Mouse (Mus musculus) megakaryocyte, adult 5-6 weeks (primary cell): ENCODE results near the gene Gtf2h5. TPM values are rescaled to one million over a fixed set of nuclear protein-coding genes. Genes with fewer than 3 reads are reported as not detected.

Experiments
- ATAC-seq: 2 replicates; pipeline ENCODE4 v1.8.0; 2016; ENCODE audit warnings: mild to moderate bottlenecking, inconsistent platforms; ENCODE audit not compliant: poor library complexity, severe bottlenecking
- total RNA-seq, 2 experiments: library from RNA; stranded (forward) in 1 of 2; stranded (reverse) in 1 of 2; fragments of 153-499, 151-499 nt in 1 of 2; fragments of 221-1000, 200-1000 nt in 1 of 2; gene quantifications; 2 replicates each; pipeline versions ENCODE4 v1.2.3 to v1.2.4; 2015 to 2017

Gtf2h5 gene
- total RNA-seq, 2 experiments from 2014 or later: 62.5 to 75.0 TPM

GRCm38 (mm10) chr17:6108175-6108574 is 28.6 kb downstream of the Gtf2h5 start:
- ATAC-seq: no peak

- ATAC-seq: no peak
Observed at GRCm38 (mm10) chr17:6110956-6111355, 31.4 kb downstream of the Gtf2h5 start.

- no peak for ATAC-seq
Observed at GRCm38 (mm10) chr17:6113653-6114052, 34.1 kb downstream of the Gtf2h5 start.

- no peak for ATAC-seq
Observed at GRCm38 (mm10) chr17:6115085-6115484, 35.5 kb downstream of the Gtf2h5 start.

- no peak for ATAC-seq
Observed at GRCm38 (mm10) chr17:6117148-6117725, 37.7 kb downstream of the Gtf2h5 start.

GRCm38 (mm10) chr17:6117917-6118316 is 38.3 kb downstream of the Gtf2h5 start:
- no peak for ATAC-seq

- ATAC-seq: no peak
Observed at GRCm38 (mm10) chr17:6118861-6119260, 39.3 kb downstream of the Gtf2h5 start.

GRCm38 (mm10) chr17:6123776-6124175 is 44.2 kb downstream of the Gtf2h5 start:
- no peak for ATAC-seq

- no peak for ATAC-seq
Observed at GRCm38 (mm10) chr17:6125441-6125840, 45.9 kb downstream of the Gtf2h5 start.

GRCm38 (mm10) chr17:6128039-6128438 is 48.5 kb downstream of the Gtf2h5 start:
- ATAC-seq: no peak

GRCm38 (mm10) chr17:6129361-6129760 is 49.8 kb downstream of the Gtf2h5 start:
- no peak for ATAC-seq

GRCm38 (mm10) chr17:6131083-6131482 is 51.5 kb downstream of the Gtf2h5 start:
- ATAC-seq: no peak

Other genes with a start within 250 kb of the Gtf2h5 start
- 51.4 and 51.8 TPM in 2 replicates for gene Snx9, start 238.5 kb upstream of the Gtf2h5 start, total RNA-seq (2015)
- 36.6 and 37.1 TPM in 2 replicates for gene Snx9, start 238.5 kb upstream of the Gtf2h5 start, total RNA-seq (2017)
- gene Synj2, start 138.5 kb upstream of the Gtf2h5 start, total RNA-seq (2015): 3.5 and 3.6 TPM in 2 replicates
- 4.2 and 5.1 TPM in 2 replicates for gene Synj2, start 138.5 kb upstream of the Gtf2h5 start, total RNA-seq (2017)
- 1.2 and 2.1 TPM in 2 replicates for gene Serac1, start within 50 bp of the Gtf2h5 start, total RNA-seq (2015)
- 4.9 and 5.7 TPM in 2 replicates for gene Serac1, start within 50 bp of the Gtf2h5 start, total RNA-seq (2017)
- 9.0 and 9.8 TPM in 2 replicates for gene Tulp4, start 26.7 kb downstream of the Gtf2h5 start, total RNA-seq (2015)
- gene Tulp4, start 26.7 kb downstream of the Gtf2h5 start, total RNA-seq (2017): 13.2 and 17.5 TPM in 2 replicates
- gene Tmem181a, start 177.1 kb downstream of the Gtf2h5 start, total RNA-seq (2015): 5.4 and 6.7 TPM in 2 replicates
- gene Tmem181a, start 177.1 kb downstream of the Gtf2h5 start, total RNA-seq (2017): 6.7 and 7.4 TPM in 2 replicates
- gene Dynlt1a, start 237.7 kb downstream of the Gtf2h5 start, total RNA-seq (2015): 12.5 and 16.6 TPM in 2 replicates
- 8.7 and 11.3 TPM in 2 replicates for gene Dynlt1a, start 237.7 kb downstream of the Gtf2h5 start, total RNA-seq (2017)